Mouse (Mus musculus) G1E (cell line): Measurements from ENCODE around the gene Mcm6.

ENCODE experiments used
- CTCF ChIP-seq: IDR thresholded peaks from 2 replicates; pipeline ENCODE4 v1.5.1; 2012; ENCODE audit warnings: low read depth, low read length, inconsistent platforms, mixed read lengths
- GATA1 ChIP-seq: IDR thresholded peaks from 2 replicates; pipeline ENCODE4 v1.6.1; 2012; ENCODE audit warnings: borderline replicate concordance, low read length, inconsistent platforms, mixed read lengths
- POLR2AphosphoS5 ChIP-seq: IDR thresholded peaks from 2 replicates; pipeline ENCODE4 v1.6.1; 2012; ENCODE audit warnings: low read depth, low read length, inconsistent platforms; ENCODE audit not compliant: insufficient replicate concordance
- TAL1 ChIP-seq: conservative IDR thresholded peaks from 2 replicates; pipeline ENCODE4 v1.6.1; 2012; ENCODE audit warnings: low read depth, low read length, inconsistent platforms, mixed read lengths

- TF ChIP-seq CTCF, result no peak
- TF ChIP-seq TAL1, result no peak
- TF ChIP-seq GATA1, result no peak
- no peak for TF ChIP-seq POLR2AphosphoS5
Measured at GRCm38 (mm10) chr1:128293524-128293923, 65.9 kb downstream of the Mcm6 start.
